Mouse (Mus musculus) inflammation-experienced regulatory T-cells, adult 6 months (primary cell): ENCODE data around the gene Tmem174. TPM values are rescaled to one million over a fixed set of nuclear protein-coding genes. Genes with fewer than 3 reads are reported as not detected.

Source experiments
- ATAC-seq: one replicate; pipeline ENCODE4 v1.8.0; 2017
- polyA plus RNA-seq, 3 experiments: library from polyadenylated mRNA; unstranded; fragments of 100-300 nt; shearing (Covaris generic); gene quantifications; one replicate each; pipeline ENCODE4 v1.2.1; 2017

Tmem174 gene
- not detected for polyA plus RNA-seq

DNA sequence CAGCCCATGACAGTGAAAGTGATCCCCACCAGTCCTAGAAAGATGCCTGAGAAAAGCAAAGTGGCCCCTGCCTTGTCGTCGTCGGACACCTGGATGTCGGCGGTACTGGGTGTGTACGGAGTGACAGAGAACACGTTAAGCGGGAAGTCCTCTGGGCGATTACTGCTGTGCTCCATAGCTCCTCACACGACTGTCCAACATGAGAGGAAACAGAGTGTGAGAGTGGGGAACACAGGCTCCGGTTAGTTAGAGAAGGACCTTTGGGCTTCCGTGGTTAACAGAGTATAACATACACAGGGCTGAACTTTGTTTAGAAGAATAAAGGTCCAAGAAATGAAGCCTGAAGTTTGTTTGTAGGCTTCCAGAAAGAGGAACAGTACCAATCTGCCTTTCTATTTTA is at the start of gene Tmem174:
TSS of gene Tmem174 (minus strand) at position 266 of the 400 bp plus-strand sequence.
- no peak for ATAC-seq

DNA sequence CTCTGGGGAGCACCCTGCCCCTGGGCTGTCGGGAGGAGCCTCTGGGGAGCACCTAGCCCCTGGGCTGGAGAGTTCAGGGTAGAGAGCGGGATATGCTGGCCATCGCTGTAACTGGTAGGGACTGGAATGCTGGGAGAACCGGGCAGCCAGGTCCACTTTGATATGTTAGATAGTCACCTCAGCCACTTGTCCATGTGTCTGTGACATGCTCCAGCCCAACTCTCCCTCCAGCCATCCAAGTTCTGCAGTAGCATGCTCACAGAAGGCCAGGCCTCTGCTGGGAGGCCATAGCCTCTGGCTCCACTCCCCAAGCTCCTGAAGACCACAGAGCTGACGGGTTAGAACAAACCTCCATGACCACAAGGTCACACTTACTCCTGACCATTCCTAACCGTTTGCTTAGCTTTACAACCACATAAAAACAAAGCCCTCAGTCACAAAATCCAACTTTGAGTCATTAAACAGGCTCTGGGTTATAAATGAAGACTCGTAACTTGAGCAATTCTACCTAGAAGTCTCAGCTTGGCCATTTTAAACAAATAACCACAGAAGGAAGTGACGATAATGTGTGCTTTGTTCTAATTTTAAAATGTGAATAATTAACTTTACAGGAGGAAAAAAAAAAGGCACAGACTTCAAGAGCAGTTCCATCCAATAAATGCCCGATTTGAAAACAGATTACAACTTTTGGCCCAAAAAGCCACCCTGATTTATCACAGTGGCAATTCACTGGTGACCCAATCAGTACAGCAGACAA is 47.1 kb upstream of the Tmem174 start:
- ATAC-seq: no peak

DNA sequence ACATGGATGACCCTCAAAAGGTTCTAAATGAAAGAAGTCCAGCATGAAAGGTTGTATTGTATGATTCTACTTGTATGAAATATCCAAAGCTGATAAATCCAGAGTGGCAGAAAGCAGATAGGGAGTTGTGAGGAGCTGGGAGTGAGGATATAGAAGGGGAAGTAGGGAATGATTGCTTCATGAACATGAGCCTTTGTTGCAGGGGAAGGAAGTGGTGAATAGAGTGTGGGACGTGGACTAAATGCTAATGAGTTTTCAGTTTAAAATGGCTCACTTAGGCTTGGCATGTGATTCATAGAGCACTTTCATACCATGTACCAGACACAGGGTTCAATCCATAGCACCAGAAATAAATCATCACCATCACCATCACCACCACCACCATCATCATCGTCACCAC is 46.2 kb upstream of the Tmem174 start:
- ATAC-seq: no peak

DNA sequence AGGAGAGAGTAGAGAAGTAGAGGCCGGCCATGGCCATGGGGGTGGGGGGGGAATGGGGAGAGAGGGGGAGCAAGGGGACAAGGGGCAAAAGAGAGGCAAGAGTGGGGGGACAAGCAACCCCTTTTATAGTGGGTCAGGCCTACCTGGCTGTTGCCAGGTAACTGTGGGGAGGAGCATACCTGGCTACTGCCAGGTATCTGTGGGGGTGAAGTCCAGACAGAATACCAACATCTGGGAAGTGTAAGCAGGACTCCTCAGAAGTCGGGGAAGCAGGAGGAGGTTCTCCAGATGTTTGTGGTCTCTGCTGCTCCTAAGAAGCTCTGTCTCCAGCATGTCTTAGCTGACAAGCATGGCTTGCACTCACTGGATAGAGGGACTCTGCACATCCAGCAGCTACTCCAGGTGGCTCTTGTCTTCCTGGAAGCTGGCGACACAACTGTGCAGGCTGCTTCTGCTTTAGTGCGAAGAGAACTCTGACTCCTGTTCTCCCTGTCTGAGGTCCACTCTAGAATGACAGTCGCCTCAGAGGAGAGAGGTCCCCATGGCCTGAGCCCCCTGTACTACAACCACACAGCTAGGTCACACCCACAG is 43.4 kb upstream of the Tmem174 start:
- no peak for ATAC-seq

DNA sequence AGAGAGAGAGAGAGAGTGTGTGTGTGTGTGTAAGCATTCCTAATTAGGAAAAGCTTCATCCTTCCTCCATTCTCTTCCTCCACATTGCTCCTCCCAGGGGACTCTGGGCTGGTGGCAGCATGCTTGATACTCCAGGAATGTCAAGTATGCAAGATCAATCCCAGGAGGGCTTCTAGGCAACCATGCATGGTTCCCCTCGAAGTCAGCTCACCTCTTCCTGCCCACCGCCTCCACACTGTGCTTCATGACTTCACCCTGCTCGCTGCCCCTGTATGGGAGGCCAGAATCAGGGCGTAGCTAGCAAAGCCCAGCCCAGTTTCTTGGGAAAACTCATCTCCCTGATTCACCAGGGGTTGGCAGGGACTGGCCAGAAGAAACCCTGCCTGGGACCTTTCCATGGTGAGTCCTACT is 42.4 kb upstream of the Tmem174 start:
- no peak for ATAC-seq

DNA sequence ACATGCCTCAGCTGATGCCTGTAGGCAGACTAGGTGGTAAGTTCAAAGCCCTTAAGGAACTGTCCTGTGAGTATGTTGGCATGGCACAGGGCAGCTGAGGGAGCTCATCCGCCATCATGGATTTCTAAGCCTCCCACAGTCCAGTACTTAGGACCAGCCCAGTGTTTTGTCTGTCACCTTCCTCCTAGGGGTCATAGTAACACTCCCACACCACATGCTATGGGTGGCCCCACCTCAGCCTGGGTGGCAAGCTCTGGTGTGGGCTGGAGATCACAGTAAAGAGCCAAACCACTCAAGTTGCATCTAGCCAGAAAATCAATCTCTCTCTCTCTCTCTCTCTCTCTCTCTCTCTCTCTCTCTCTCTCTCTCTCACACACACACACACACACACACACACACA is 42.0 kb upstream of the Tmem174 start:
- no peak for ATAC-seq

DNA sequence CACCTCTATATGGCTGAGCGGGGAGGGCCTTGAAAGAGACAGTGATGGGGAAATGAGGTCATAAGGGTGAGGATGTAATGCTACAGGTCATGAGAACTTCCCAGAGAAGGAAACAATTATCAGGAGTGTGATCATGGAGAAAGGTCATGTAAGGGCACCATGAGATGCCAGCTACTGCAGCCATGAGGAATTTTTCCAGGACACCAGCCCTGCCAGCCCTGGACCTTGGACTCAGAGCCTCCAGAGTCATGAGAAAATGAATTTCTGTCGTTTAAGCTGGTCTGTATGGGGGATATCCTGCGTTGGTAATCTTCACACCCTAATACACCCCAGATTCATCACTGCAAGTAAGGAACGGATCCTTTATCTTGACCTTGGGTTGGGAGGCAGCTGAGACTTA is 36.7 kb upstream of the Tmem174 start:
- ATAC-seq: no peak

DNA sequence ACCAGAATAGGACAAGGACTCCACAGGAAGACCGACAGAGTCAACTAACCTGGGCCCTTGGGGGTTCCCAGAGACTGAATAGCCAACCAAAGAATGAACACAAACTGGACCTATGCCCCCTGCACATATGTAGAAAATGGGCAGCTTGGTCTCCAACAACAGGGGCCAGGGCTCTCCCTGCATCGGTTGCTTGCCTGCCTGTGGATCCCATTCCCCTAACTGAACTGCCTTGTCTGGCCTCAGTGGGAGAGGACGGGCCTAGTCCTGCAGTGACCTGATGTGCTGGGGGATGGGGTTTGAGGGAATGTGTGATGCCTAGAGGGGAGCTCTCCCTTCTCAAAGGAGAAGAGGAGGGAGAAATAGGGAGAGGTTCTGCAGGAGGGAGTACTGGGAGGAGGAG is 32.1 kb upstream of the Tmem174 start:
- no peak for ATAC-seq

DNA sequence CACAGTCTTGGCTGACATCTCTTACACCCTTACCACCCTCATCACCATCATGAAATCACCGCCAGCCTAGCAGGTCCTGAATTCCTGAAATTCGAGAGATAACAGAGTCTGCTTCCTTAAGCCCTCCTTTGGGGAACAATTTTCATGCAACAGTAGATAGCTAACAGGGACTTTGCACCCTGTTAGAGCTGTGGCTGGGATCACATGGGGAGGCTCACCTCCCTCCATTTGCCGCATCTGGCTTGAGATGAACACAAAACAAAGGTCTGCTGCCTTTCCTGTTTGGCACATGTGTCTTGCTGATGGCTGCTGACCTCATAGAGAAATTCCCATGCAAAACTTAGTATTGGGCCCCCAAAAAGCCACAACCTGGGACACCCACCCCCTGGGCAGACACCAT is 30.1 kb upstream of the Tmem174 start:
- ATAC-seq: no peak

DNA sequence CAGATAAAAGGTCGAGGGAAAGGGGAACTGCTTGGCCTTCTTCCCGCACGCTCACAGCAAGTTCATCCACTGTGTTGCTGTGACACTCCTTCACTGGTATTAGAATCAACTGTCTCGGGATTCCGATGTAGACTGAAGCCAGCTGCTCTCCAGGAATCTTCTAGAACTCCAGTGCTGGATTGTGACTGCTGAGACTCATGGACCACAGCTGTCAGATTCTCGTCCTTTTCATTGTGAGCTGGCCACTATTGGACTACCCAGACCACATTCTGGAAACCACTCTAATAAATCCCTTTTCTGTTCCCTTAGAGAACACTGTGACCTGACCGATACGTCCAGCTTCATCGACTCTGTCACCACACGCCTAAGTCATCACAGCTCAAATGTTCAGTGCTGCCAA is 28.0 kb upstream of the Tmem174 start:
- no peak for ATAC-seq

DNA sequence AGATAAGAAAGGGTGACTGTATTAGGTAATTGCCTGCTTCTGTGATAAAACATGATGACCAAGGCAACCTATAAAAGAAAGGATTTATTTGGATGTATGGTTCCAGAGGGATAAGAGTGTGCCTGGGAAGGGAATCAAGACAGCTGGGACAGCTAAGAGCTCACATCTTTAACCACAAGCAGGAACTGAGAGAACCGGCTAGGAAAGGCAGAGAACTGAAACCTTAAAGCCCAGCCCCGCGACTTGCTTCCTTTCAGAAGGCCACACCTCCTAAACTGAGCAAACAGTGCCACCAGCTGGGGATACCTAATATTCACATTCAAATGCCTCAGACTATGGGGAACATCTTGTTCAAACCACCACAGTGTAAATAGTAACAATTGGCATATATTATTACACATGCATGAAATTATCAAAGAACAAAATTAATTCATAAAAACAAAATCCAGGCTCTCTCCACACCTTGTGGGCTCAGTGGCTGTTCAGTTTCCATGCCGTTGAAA is 25.0 kb upstream of the Tmem174 start:
- ATAC-seq: no peak

DNA sequence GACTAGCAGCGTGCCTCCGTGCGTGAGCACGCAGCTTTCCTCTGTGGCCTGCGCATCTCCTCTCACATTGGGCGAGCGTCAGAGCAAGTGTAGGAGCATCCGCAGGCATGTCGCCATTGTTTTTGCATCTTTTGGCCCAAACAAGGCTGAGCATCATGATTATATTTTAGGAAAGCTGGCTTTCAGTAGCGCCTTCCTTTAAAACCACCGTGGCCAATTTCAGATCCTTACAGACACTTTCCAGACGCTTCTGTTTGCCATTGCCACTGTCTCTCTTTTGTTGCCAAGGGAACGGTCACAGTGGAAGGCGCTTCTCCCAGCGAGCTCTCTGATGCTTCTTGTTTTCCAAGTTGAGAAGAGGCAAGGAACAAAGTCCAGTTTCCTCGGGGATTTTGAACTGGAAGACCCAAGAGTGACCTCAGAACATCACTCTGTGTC is 18.8 kb upstream of the Tmem174 start:
- ATAC-seq: no peak

DNA sequence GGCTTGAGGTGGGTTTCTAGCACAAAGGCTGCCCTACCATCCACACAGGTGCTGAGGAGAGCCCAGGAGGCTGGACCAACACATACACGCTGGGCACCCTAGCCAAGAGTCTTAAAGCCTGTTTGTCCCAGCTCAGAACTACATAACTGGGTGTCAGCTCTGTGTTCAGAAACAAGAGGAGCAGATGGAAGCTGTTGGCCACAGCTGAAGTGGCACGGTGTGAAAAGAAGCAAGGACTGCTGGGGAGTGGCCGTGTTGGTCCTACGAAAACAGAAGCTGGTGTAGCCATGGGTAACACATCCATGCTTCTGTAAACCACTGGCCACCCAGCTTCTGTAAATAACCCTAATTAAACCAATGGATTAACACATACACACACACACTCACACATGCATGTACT is 18.1 kb upstream of the Tmem174 start:
- no peak for ATAC-seq

DNA sequence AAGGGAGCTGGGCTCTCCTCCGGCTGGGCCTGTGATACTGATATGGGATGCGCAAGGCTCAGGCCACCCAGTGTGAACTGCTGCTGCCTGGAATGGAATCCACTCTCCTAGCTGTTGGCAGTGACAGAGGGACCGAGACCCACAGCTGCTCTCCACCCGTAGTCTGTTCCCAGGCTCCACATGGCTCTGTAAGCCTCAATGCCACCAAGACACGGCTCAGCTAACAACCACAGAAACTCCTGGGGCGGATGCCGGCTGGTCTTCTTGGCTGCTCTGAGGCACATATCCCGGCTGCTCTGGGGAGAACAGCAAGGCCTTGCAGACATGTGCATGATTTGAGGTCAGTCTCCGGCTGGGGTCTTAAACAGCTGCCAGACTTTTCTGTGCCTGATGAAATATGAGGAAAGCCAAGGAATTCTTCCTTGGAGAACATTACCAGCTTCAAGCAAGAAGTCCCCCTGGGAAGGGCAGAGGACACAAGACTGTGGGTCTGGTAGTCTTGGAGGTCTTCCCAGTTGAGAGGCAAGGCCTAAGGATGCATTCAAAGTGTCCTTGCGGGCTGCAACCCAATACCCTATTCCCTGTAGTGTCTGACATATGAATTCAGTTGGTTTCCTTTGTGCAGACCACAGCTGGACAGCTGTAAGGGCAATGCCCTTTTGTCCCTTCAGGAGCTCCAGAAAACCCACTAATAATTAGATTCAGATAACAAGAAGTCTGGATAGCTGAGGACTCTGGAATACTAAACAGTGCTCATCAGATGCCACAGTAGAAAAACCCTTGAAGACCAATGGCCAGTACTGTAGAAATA is 17.1 kb upstream of the Tmem174 start:
- no peak for ATAC-seq

DNA sequence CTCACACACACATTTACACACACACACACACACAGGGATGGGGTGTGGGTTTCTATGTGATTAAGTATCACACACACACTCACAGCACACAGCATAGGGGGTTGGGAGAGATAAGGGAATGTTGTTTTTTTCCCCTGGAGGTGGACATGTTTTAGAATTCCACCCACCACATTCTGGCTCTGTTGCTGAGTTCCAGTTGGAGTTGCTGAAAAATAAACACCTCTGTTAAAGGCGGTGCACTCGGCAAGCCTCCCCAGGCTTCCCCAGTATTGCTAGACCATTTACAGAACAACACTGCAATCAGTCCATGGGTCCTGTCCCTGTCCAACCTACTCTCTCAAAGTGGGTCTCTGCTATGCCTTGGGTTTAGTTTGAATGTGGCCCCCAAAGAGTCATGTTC is 15.0 kb upstream of the Tmem174 start:
- ATAC-seq: no peak

DNA sequence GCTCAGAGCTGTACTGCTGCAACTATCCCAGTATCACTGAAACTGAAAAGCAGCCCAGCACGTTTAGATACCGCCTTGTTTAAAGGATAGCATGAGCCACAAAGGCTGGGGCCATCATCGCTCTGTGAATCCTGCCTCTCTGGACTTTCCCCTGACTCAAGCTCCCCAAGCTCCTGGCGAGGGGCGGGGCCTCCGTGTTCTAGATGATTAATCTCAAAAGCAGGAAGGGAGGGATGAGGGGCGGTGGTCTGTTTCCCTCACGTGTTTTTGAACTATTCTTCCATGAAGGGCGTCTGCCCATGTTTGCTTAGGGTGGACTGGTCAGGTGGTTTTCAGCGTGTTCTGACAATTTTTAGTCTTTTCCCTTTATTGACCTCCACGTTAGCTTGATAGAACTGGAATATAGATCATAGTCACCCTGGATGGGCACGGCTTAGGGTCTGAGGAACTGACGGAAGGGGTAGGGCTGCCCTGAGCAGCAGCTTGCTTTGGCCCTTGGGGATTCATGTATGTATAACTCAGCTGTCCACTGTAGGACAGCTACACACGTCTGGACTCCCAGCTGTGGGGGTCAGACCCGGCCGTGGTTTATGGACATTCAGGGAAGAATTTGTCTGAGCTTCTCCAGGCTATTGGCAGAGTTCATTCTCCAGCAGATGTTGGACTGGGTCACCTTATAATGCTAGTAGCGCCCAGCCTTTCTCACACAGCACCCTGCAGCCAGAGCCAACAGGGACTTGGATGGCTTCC is 14.2 kb upstream of the Tmem174 start:
- no peak for ATAC-seq

DNA sequence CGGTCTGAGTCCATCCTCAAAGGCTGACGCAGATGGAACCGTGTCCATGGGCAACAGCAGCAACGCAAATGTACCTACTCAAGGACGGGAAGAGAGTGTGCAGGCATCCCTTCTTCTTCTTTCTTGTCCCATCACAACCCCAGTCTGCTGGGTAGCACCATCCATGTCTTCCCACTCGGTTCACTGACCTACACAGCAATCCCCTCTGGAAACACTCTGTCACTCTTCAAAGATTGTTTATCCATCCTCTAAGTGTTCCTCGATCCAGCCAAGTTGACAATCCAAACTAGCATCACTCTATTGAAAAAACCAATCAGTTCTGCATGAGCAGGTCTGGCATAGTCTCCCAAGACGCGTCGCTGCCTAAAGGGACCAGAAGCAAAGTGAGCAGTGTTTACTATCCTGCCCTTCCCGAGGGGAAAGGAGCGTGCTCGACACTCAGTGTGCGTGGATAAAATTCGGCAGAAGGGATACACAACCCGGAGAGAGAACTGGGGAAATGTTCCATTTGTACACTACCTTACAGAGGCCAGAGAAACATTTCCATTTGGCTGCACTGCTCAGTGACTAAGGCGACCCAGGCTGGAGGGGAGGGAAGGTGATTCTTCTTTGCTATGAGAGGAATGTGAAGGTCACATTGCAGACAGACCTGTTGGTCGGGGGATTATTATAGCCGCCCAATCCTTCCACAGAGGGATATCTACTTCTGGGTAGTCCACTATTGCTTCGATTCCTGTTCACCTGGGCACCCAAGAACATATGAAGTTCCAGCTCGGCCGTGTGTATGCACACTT is 10.8 kb upstream of the Tmem174 start:
- no peak for ATAC-seq

DNA sequence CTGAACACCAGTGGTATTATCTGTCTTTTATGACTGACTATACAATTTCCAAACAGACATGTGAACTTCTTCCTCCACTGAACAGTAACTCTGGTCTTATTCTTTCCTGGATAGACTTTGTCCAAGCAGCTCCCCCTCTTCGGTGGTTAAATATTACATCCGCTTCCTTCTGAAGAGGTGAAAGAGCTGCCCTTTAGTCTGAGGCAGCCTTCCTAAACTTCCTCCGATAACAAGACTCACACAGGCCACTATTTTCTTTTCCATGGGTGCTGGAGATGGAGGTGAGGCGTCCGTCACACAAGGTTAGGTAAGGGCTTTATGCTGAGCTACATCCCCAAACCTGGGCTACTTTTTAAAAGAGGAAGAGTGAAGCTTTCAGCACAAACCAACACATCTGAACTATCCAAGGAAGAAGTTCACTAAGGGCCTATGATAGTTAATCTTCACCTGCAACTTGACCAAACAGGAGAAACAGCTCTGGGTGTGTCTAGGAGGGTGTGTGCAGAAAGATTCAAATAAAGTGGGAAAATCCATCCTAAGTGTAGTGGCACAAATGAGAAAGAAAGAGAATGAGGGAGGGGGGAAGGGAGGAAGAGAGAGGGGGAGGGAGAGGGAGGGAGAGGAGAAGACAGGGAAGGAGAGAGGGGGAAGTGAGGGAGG is 1.4 kb upstream of the Tmem174 start:
- ATAC-seq: no peak

DNA sequence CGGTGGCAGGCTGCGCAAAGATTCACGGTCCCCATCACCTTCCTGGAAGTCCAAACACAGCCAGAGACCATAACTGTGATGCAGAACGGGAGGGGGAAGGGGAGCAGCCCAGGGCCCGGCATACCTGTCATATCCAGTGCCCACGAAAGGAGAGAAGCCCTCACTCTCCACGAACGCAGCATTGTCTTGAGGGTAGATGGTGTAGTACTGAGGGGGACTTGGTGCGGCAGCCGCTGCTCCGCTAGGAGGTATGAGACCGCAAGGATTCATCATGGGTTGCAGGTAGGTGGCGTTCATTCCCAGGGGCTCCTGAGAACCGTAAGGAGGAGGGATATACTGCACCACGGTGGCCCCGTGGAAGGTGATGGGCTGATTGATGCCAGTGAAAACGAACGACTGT is 639 bp downstream of the Tmem174 start:
- no peak for ATAC-seq

DNA sequence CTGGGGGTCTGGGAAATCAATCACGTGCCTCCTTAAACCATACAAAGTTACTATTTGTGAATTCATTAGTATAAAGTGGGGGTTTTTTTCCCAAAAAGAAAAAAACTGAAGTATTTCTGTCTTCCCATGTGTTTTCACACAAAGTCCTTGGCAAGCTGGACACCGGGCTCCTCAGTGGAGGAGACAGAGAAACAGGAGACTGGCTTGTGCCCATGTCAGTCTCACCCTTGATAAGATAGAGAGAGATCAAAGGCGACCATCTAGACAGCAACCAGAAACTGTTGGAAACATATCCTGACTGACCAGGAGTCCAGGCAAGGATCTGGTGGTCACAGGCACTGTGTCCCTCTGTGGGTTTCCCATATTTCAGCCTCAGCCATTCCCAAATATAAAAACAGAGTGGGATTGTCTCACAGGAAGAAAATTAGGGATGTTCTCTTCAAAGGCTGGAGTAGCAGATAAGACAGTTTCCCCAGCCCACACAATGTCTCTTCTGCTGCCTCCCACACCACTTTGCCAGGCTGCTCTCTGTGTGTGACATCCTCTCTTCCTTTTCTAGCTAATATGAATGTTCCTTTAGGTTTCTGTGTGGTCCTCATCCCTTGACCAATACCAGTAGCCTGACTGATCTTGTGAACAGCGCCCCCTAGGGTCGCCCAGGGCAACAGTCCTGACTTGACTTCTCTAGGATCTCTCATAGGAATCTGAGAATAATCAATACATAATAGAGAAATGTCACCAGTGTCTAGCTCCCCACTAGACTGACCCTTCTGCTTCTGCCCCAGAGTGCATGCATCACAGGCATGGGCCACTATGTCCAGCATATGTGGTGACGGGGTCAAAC is 3.3 kb downstream of the Tmem174 start:
- no peak for ATAC-seq
